Mouse (Mus musculus) T-helper 17 cell (primary cell): ENCODE data around the gene Iars2.

Experiments
- in situ Hi-C, 2 experiments: fragments of 300-600 bp; cut with MboI, MseI; formaldehyde crosslinking; loops; 1 replicate in 1 of 2; 2 replicates in 1 of 2; pipeline ENCODE4 v1.15.1; 2025; ENCODE audit warnings: high pct_unique_total_duplicates in 2 of 2

Gene Iars2

GRCm38 (mm10) chr1:185282846-185283245 lies 46.4 kb downstream of the Iars2 start:
- in situ Hi-C loops = no loop called here

GRCm38 (mm10) chr1:185280616-185281015 lies 48.6 kb downstream of the Iars2 start:
- in situ Hi-C loops = no loop called here

GRCm38 (mm10) chr1:185279288-185279687 lies 49.9 kb downstream of the Iars2 start:
- in situ Hi-C loops = no loop called here

GRCm38 (mm10) chr1:185277022-185277421 lies 52.2 kb downstream of the Iars2 start:
- in situ Hi-C loops = no loop called here

GRCm38 (mm10) chr1:185275976-185276375 lies 53.2 kb downstream of the Iars2 start:
- in situ Hi-C loops = no loop called here

- in situ Hi-C loops = no loop called here
Measured at GRCm38 (mm10) chr1:185274819-185275545, 54.2 kb downstream of the Iars2 start.

GRCm38 (mm10) chr1:185271373-185271772 lies 57.8 kb downstream of the Iars2 start:
- in situ Hi-C loops = no loop called here

- in situ Hi-C loops = no loop called here
Measured at GRCm38 (mm10) chr1:185270403-185271097, 58.6 kb downstream of the Iars2 start.

GRCm38 (mm10) chr1:185268675-185269074 lies 60.5 kb downstream of the Iars2 start:
- in situ Hi-C loops = no loop called here

GRCm38 (mm10) chr1:185262565-185262964 lies 66.6 kb downstream of the Iars2 start:
- in situ Hi-C loops = no loop called here

- in situ Hi-C loops = no loop called here
Measured at GRCm38 (mm10) chr1:185256753-185257152, 72.4 kb downstream of the Iars2 start.

- in situ Hi-C loops = no loop called here
Measured at GRCm38 (mm10) chr1:185255336-185255735, 73.9 kb downstream of the Iars2 start.

- in situ Hi-C loops = no loop called here
Measured at GRCm38 (mm10) chr1:185253140-185253892, 75.9 kb downstream of the Iars2 start.

GRCm38 (mm10) chr1:185252351-185252750 lies 76.8 kb downstream of the Iars2 start:
- in situ Hi-C loops = no loop called here

GRCm38 (mm10) chr1:185248728-185249127 lies 80.5 kb downstream of the Iars2 start:
- in situ Hi-C loops = no loop called here

- in situ Hi-C loops = no loop called here
Measured at GRCm38 (mm10) chr1:185247429-185248085, 81.6 kb downstream of the Iars2 start.

GRCm38 (mm10) chr1:185245456-185245855 lies 83.7 kb downstream of the Iars2 start:
- in situ Hi-C loops = no loop called here

- in situ Hi-C loops = loop anchor here in 1 of 2 experiments (5.0 kb wide), 1 partner anchor 84 kb away; the partner anchor contains the start of gene Iars2
Measured at GRCm38 (mm10) chr1:185243013-185243412, 86.2 kb downstream of the Iars2 start.

GRCm38 (mm10) chr1:185236530-185236929 lies 92.7 kb downstream of the Iars2 start:
- in situ Hi-C loops = no loop called here

GRCm38 (mm10) chr1:185235837-185236236 lies 93.4 kb downstream of the Iars2 start:
- in situ Hi-C loops = no loop called here
